Mouse (Mus musculus) liver, embryonic 13.5 days (tissue): ENCODE data around the gene Mast1. TPM values are rescaled to one million over a fixed set of nuclear protein-coding genes. Genes with fewer than 3 reads are reported as not detected.

Experiments
- ATAC-seq: fragments of 200-750 bp; cut with Nextera tagmentation; 2 replicates; pipeline ENCODE4 v1.8.0; 2017; ENCODE audit warnings: low read depth, mild to moderate bottlenecking, moderate number of reproducible peaks, moderate library complexity
- DNase-seq: peaks from one replicate; pipeline ENCODE4 v3.0.0; 2022
- H3K27ac ChIP-seq: fragments of 300-500 bp; sonication (generic); 2 replicates; pipeline ENCODE4 v1.5.1; 2015; ENCODE audit warnings: moderate library complexity, mild to moderate bottlenecking, inconsistent platforms
- H3K27me3 ChIP-seq: fragments of 300-500 bp; sonication (generic); 2 replicates; pipeline ENCODE4 v1.6.1; 2015; ENCODE audit warnings: mild to moderate bottlenecking, inconsistent platforms
- H3K36me3 ChIP-seq: fragments of 300-500 bp; sonication (generic); 2 replicates; pipeline ENCODE4 v1.6.1; 2015; ENCODE audit warnings: mild to moderate bottlenecking, inconsistent platforms
- H3K4me1 ChIP-seq: fragments of 300-500 bp; sonication (generic); replicated peaks from 2 replicates; pipeline ENCODE4 v1.6.1; 2015; ENCODE audit warnings: inconsistent platforms
- H3K4me2 ChIP-seq: fragments of 300-500 bp; sonication (generic); 2 replicates; pipeline ENCODE4 v1.6.1; 2015; ENCODE audit warnings: inconsistent platforms, mild to moderate bottlenecking, moderate library complexity
- H3K4me3 ChIP-seq: fragments of 300-500 bp; sonication (generic); replicated peaks from 2 replicates; pipeline ENCODE4 v1.5.1; 2015; ENCODE audit warnings: mild to moderate bottlenecking, inconsistent platforms
- H3K9ac ChIP-seq: fragments of 300-500 bp; sonication (generic); 2 replicates; pipeline ENCODE4 v1.6.1; 2015; ENCODE audit warnings: mild to moderate bottlenecking, inconsistent platforms
- H3K9me3 ChIP-seq: fragments of 300-500 bp; sonication (generic); replicated peaks from 2 replicates; pipeline ENCODE4 v1.6.1; 2016; ENCODE audit warnings: inconsistent platforms
- WGBS: fragments of 180-500 bp; shearing (Covaris S2); methylation state at CpG from one replicate; pipeline ENCODE4 v1.1.7; 2015; ENCODE audit not compliant: insufficient replicate concordance; 5-methylcytosine and 5-hydroxymethylcytosine counted together
- polyA plus RNA-seq: library from polyadenylated mRNA; unstranded; fragments of >200 nt; fragmentation: Nextera tagmentation; extraction: Ambion mirVana; gene quantifications from 2 replicates; pipeline ENCODE4 v1.2.1, GENCODE M21; 2015

Gene Mast1
- polyA plus RNA-seq, 1 experiment from 2014 or later: 0.13 TPM

DNA sequence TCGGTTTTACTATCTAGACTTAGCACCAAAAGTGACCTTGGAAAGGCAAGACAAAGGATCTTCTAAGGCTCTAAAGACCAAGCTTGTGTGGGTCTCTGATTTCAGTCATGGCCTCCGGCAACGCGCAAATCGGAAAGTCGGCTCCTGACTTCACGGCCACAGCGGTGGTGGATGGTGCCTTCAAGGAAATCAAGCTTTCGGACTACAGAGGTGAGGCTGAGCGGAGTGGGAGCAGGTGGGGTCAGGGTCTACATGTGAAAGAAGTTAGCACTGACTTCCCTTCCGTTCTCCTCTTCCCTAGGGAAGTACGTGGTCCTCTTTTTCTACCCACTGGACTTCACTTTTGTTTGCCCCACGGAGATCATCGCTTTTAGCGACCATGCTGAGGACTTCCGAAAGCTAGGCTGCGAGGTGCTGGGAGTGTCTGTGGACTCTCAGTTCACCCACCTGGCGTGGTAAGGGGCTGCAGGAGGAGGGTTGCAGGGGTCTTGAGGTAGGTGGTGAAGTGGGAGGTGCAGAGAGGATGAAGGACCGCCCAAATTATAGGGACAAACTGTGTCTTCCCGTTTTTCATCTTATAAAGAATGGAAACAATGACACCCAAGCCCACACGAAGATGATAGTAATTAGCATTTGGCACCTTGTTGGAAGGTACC lies 33.1 kb upstream of the Mast1 start:
- no peak for DNase-seq
- 4% methylated on average over 21 of the region's 21 CpGs for WGBS

DNA sequence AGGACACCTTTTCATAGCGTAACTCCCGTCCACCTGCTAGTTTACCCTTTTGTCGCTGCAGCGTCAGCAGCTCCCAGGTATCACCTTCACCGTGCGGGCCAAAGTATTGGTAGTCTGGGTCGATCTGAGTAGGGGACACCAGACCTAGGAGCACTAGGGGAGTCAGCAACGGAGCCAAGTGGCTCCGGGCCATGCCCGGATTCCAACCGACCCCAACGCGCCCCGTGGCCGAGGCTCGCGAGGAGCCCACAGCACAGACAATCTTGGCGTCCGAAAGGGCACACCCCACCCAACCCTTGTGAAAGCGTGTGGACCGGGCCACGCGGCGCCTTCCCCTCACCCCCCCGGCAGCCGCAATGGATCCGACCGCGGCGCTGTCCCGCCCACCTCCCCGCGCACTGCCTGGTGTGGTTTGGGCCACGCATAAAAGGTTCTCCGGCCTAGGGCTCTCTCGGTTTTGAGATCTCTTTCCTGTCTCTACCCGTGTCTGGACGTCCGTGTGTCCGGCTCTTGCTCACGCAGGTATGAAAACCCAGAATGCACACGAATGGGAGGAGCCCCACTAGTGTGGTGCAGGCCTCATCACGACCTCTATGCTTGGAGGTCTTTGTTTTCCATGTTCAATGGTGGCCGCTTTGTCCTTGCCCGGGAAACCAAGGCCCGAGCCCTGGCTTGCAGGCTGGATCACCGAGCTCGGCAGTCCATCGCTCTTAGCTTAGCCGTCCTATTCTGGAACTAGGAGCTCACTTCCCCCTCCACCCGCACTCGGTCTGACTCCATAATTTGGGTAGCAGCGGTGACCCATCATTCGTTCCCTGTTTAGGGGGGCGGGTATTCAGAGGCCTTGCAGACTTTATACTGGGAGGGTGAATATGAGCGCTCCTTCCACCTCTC lies 32.3 kb upstream of the Mast1 start, which contains the start of the genes Gm49661, Prdx2 and Rnaseh2a:
Gene Gm49661, minus strand, starts transcription at position 193 of the 894 bp plus-strand sequence.
Gene Prdx2, plus strand, starts transcription at position 347 of the 894 bp plus-strand sequence.
Gene Rnaseh2a, minus strand, starts transcription at position 527 of the 894 bp plus-strand sequence.
- Histone ChIP-seq H3K4me2 (peak within 1 kb of the TSS; percentile 99), H3K4me3 (peak within 1 kb of the TSS; percentile 76), H3K9ac (peak within 1 kb of the TSS; percentile 96), H3K9me3 (no peaks in the 10 kb centered on the region), H3K27me3 (no peaks in the 10 kb centered on the region), H3K4me1 (peaks cover 82% of the 10 kb centered on the region), H3K27ac (peak within 1 kb of the TSS; percentile 99), H3K36me3 (peaks cover 45% of the 10 kb centered on the region)
- DNase-seq (peak; percentile 73), ATAC-seq (peak; percentile 59)
- under 1% methylated on average over 56 of the region's 56 CpGs for WGBS

More for the DNA sequence above, 33.1 kb upstream of the Mast1 start:
- Histone ChIP-seq H3K4me1 (peaks cover 82% of the 10 kb centered on the region), H3K9me3 (no peaks in the 10 kb centered on the region), H3K9ac (peak overlapping the region; percentile 96), H3K36me3 (peaks cover 52% of the 10 kb centered on the region), H3K4me2 (peak overlapping the region; percentile 99), H3K27ac (peak overlapping the region; percentile 99), H3K4me3 (peak overlapping the region; percentile 76), H3K27me3 (no peaks in the 10 kb centered on the region)
- ATAC-seq: no peak

DNA sequence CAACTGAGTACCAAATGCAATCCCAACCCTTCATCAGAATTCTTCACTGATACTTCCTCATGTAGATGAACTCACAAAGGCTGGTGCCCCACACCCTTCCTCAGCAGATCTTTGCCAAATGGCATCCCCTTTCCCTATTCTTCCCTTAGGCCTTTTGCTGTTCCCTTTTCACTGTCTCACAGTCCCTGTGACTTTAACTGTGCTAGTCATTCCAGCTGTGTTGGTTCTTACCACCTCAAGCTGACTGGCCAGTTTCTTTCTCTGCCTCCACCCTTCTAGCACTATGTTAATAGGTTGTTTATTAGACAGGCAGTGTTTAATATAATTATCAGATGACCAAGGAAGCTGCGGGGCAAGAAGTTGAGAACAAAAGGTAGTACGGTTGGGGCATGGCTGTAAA lies 31.5 kb upstream of the Mast1 start:
- H3K27me3 ChIP-seq: no peaks in the 10 kb centered on the region
- DNase-seq (no peak), ATAC-seq (no peak)
- H3K4me2 ChIP-seq: peak overlapping the region; percentile 99
- peak overlapping the region; percentile 76 for H3K4me3 ChIP-seq
- 8% methylated on average over 2 of the region's 2 CpGs for WGBS
- peaks cover 42% of the 10 kb centered on the region for H3K36me3 ChIP-seq
- peaks cover 82% of the 10 kb centered on the region for H3K4me1 ChIP-seq
- peak overlapping the region; percentile 96 for H3K9ac ChIP-seq
- H3K27ac ChIP-seq: peak overlapping the region; percentile 99
- no peaks in the 10 kb centered on the region for H3K9me3 ChIP-seq

DNA sequence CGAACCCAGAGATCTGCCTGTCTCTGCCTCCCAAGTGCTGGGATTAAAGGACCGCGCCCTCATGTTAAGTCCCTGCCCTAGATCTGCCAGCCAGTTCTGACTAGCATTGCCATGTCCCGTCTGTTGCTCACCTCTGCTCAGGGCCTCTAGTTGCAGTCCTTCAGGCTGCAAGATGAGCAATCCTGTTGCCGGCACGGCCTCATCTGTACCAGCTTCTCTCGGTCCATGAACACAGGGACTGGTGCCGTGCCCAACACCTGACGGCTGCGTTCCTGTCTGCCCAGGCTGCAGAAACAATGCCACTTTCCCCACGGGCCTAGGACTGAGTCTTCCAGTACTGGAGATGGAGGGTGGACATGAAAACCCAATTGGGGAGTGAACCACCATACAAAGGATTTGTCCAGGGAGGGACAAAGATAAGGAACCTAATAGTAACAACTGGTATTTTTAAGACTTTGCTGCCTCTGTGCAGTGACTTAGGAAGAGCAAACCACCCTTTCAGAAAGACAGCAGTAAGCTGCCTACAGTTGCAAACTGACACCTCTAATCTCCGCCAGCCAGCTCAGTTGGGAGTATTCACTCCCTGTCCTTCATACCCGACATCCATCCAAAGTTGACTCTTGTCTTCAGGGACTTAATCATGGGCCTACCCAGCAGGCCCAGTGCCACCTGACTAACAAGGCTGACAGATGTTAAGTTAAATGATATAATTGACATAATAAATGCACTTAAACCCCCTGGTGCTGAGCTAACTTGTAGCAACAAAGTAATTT lies 30.6 kb upstream of the Mast1 start:
- H3K9ac ChIP-seq: peak overlapping the region; percentile 96
- no peaks in the 10 kb centered on the region for H3K27me3 ChIP-seq
- DNase-seq: no peak
- peak overlapping the region; percentile 99 for H3K27ac ChIP-seq
- no peaks in the 10 kb centered on the region for H3K9me3 ChIP-seq
- WGBS: 79% methylated on average over 13 of the region's 13 CpGs
- H3K36me3 ChIP-seq: peaks cover 40% of the 10 kb centered on the region
- no peak for ATAC-seq
- peak overlapping the region; percentile 99 for H3K4me2 ChIP-seq
- H3K4me3 ChIP-seq: peak overlapping the region; percentile 76
- peaks cover 74% of the 10 kb centered on the region for H3K4me1 ChIP-seq

DNA sequence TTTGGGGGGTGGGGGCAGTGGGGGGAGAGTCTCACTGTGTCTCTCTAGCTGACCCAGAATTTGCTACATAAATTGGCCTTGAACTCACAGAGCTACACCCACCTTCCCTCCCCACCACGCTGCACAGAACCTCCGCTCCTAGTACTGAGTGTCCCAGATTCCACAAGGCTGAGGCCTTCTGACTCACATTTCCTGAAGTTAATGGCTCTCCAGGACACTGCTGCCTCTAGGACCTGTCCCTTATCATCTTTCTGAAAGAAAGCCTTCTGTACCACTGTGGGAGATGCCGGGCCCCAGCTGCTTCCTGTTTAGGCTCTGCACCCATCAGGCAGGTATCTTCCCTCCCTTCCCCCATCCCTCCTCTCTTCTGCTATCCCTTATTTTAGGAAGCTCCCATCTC lies 29.4 kb upstream of the Mast1 start:
- Histone ChIP-seq H3K9ac (peak overlapping the region; percentile 96), H3K4me2 (peak overlapping the region; percentile 99), H3K9me3 (no peaks in the 10 kb centered on the region), H3K27ac (peak overlapping the region; percentile 99), H3K4me3 (peak overlapping the region; percentile 33), H3K36me3 (peaks cover 40% of the 10 kb centered on the region), H3K27me3 (no peaks in the 10 kb centered on the region), H3K4me1 (peaks cover 65% of the 10 kb centered on the region)
- WGBS: 17% methylated on average over 3 of the region's 3 CpGs
- ATAC-seq: no peak
- DNase-seq: no peak

DNA sequence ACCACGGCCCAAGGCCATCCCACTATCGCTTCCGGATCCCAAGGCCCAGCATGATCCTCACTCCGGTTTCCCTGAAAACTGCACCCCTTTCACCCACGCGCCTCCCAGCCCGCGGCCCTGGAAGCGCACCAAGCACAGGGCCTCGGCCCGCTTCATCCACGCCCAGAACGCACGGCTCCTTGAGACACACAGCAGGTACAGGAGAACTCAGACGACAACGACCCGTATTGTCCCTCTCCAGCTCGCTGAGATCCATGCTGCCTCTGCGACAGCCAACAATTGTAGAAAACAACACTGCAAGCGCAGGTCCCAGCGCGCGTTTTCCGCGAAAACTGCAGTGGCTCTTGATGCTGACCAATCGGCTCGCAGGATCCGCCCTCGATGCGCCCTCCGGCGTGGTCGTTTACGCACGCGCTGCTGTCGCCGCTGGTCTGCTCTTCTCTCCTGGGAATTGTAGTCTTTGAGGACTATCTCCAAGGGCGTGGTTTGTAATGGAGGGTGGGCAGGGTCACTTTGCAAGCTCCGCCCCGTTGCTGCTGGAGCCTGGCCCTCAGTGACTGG lies 28.7 kb upstream of the Mast1 start:
- ATAC-seq (peak; percentile 76), DNase-seq (peak; percentile 96)
- H3K27ac ChIP-seq: peak overlapping the region; percentile 99
- WGBS: under 1% methylated on average over 41 of the region's 41 CpGs
- H3K36me3 ChIP-seq: peaks cover 40% of the 10 kb centered on the region
- no peaks in the 10 kb centered on the region for H3K9me3 ChIP-seq
- peak overlapping the region; percentile 82 for H3K4me3 ChIP-seq
- H3K4me2 ChIP-seq: peak overlapping the region; percentile 99
- peak overlapping the region; percentile 96 for H3K9ac ChIP-seq
- H3K4me1 ChIP-seq: peaks cover 59% of the 10 kb centered on the region
- H3K27me3 ChIP-seq: no peaks in the 10 kb centered on the region

DNA sequence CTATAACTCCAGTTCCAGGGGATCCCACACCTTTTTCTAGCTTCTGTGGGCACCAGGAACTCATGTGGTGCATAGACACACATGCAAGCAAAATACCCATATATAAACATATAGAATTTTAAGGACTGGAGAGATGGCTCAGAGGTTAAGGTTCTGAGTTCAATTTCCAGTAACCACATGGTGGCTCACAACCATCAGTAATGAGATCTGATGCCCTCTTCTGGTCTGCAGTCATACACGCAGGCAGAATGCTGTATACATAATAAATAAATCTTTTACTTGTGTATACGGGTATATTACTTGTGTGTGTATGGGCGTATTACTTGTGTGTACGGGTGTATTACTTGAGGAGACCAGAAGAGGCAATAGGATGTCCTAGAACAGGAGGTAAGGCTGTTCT lies 26.8 kb upstream of the Mast1 start:
- peaks cover 48% of the 10 kb centered on the region for H3K36me3 ChIP-seq

DNA sequence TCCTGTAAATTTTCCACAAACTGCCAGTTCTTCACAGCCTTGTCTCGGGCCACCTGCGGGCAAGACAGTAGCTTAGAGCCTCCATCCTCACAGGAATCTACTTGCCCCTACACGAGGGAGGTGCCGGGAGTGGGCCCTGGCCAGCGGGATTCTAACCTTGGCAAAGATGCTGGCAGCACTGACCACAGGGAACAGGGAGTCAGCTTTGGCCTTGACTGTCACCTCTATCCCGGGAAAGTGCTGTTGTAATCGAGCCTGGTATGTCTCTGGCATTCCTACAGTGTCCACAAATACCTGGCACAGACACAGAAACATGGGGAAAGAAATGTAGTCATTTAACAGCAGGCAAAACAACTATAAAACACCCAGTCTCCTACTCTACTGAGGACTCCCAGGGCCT lies 22.7 kb upstream of the Mast1 start:
- WGBS: 90% methylated on average over 7 of the region's 7 CpGs
- no peak for DNase-seq
- no peak overlapping the region for H3K27ac ChIP-seq

More for the DNA sequence above, 26.8 kb upstream of the Mast1 start:
- peaks cover 50% of the 10 kb centered on the region for H3K4me1 ChIP-seq
- DNase-seq: no peak
- H3K27me3 ChIP-seq: no peaks in the 10 kb centered on the region
- no peak for ATAC-seq
- H3K9ac ChIP-seq: peak overlapping the region; percentile 56; the same call in 1 of the 2 replicates
- H3K4me2 ChIP-seq: peak overlapping the region; percentile 99
- 71% methylated on average over 4 of the region's 4 CpGs for WGBS
- H3K27ac ChIP-seq: no peak overlapping the region
- no peaks in the 10 kb centered on the region for H3K9me3 ChIP-seq
- peak overlapping the region; percentile 82 for H3K4me3 ChIP-seq

DNA sequence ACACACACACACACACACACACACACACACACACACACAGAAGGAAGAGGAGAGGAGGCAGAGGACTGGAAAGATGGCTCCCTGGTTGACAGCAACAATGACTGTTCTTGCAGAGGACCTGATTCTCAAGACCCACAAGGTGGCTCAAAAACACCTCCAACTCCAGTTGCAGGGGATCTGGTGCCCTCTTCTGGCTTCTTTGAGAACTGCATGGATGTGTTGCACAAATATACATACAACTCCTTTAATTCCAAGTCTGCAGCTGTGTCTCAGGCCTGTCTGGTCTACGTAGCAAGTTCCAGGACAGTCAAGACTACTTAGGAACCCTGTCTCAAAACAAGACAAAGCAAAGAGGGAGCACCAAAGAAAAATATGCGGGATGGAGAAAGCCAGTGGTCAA lies 19.6 kb upstream of the Mast1 start:
- no peak overlapping the region for H3K27ac ChIP-seq
- 51% methylated on average over 2 of the region's 2 CpGs for whole genome bisulfite sequencing
- no peak overlapping the region for H3K9ac ChIP-seq
- H3K4me3 ChIP-seq: no peak overlapping the region
- ATAC-seq (no peak), DNase-seq (peak; percentile 67)
- peaks cover 10% of the 10 kb centered on the region for H3K4me1 ChIP-seq
- no peaks in the 10 kb centered on the region for H3K9me3 ChIP-seq
- H3K4me2 ChIP-seq: no peak overlapping the region
- H3K27me3 ChIP-seq: peaks cover 15% of the 10 kb centered on the region
- H3K36me3 ChIP-seq: peaks cover 59% of the 10 kb centered on the region

More for the DNA sequence above, 22.7 kb upstream of the Mast1 start:
- Histone ChIP-seq H3K9me3 (no peaks in the 10 kb centered on the region), H3K4me3 (no peak overlapping the region), H3K27me3 (no peaks in the 10 kb centered on the region), H3K36me3 (peaks cover 81% of the 10 kb centered on the region), H3K9ac (no peak overlapping the region), H3K4me1 (peaks cover 15% of the 10 kb centered on the region), H3K4me2 (no peak overlapping the region)
- ATAC-seq: no peak

DNA sequence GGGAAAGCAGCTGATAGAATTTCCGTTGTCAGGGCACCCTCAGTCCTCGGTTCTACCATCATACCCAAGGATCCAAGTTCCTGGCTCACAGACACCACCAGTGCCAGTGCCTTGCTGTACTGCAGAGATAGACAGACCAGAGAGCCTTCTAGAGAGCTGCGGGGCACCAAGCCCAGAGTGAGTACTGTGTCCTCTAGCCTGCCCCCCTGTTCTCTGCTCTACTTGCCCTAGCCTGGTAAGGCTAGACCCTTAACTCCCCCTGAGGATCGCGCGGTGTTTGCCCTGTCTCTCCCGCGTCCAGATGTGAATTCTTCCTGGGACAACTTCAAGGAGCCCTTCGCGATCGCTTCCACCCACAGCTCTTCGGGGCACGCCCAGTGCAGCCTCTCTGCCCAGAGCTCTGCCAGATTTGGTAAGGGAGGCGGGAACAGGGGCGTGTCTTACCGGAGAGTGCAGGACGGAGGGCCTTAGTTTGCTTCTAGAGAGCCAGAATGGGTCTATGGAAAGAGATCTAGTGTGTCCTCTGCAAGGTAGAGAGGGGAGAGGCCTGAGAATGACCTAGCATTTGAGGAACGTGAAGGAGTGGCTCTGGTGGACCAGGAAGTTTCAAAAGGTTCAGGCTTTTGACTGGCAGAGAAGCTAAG lies 15.6 kb upstream of the Mast1 start:
- no peak overlapping the region for H3K4me3 ChIP-seq
- H3K9ac ChIP-seq: no peak overlapping the region
- no peak overlapping the region for H3K27ac ChIP-seq
- WGBS: 6% methylated on average over 18 of the region's 18 CpGs
- no peaks in the 10 kb centered on the region for H3K9me3 ChIP-seq
- peaks cover 52% of the 10 kb centered on the region for H3K27me3 ChIP-seq
- peaks cover 10% of the 10 kb centered on the region for H3K4me1 ChIP-seq
- no peak for DNase-seq
- peaks cover 21% of the 10 kb centered on the region for H3K36me3 ChIP-seq
- peak; percentile 67; the same call in 1 of the 2 replicates for ATAC-seq
- peak overlapping the region; percentile 34 for H3K4me2 ChIP-seq
